Mouse (Mus musculus): Measurements from ENCODE around the gene Exosc8. TPM values are rescaled to one million over a fixed set of nuclear protein-coding genes. Genes with fewer than 3 reads are reported as not detected.
"Not testable (repeated sequence)": the region's sequence is repeated elsewhere in the genome, so short reads cannot be mapped to it uniquely, and the experiment has no call there.

The Exosc8 gene
- 91.2 and 93.1 TPM in 2 replicates for polyA plus RNA-seq (2015; fragmentation: Nextera tagmentation; extraction: Ambion mirVana)

- H3K27ac ChIP-seq (replicated peaks), result peak within 1 kb of the TSS; percentile 98
- peak; percentile 95 for ATAC-seq (replicated peaks)
- H3K4me3 ChIP-seq, result peak within 1 kb of the TSS; percentile 66
- peak within 1 kb of the TSS; percentile 95 for H3K9ac ChIP-seq (replicated peaks)
- H3K4me2 ChIP-seq (replicated peaks), result peak within 1 kb of the TSS; percentile 55
- no peaks in the 10 kb centered on the region for H3K27me3 ChIP-seq
- peaks cover 22% of the 10 kb centered on the region for H3K4me1 ChIP-seq
- H3K9me3 ChIP-seq, result no peaks in the 10 kb centered on the region
- H3K36me3 ChIP-seq, result peaks cover 32% of the 10 kb centered on the region
- under 1% methylated on average over 65 of the region's 65 CpGs for WGBS
These were observed at the start of gene Exosc8, which contains the start of gene Alg5 for GRCm38 (mm10) chr3:54735247-54736046. Gene Exosc8 (minus strand): TSS chr3:54735393. Gene Alg5 (plus strand): TSS chr3:54735539.

GRCm38 (mm10) chr3:54775989-54776631 is 40.9 kb upstream of the Exosc8 start:
- H3K4me1 ChIP-seq, result no peaks in the 10 kb centered on the region
- WGBS, result 60% methylated on average over 7 of the region's 7 CpGs
- H3K4me2 ChIP-seq (replicated peaks), result no peak overlapping the region

GRCm38 (mm10) chr3:54773613-54774012 is 38.4 kb upstream of the Exosc8 start:
- H3K36me3 ChIP-seq, result no peaks in the 10 kb centered on the region
- no peak overlapping the region for H3K9ac ChIP-seq (replicated peaks)
- no peak for ATAC-seq (replicated peaks)
- H3K4me2 ChIP-seq (replicated peaks), result no peak overlapping the region
- H3K4me3 ChIP-seq, result no peak overlapping the region
- no peak overlapping the region for H3K27ac ChIP-seq (replicated peaks)
- 89% methylated on average over 6 of the region's 6 CpGs for WGBS
- no peaks in the 10 kb centered on the region for H3K4me1 ChIP-seq
- no peaks in the 10 kb centered on the region for H3K27me3 ChIP-seq
- no peaks in the 10 kb centered on the region for H3K9me3 ChIP-seq

More at GRCm38 (mm10) chr3:54775989-54776631, 40.9 kb upstream of the Exosc8 start:
- no peaks in the 10 kb centered on the region for H3K9me3 ChIP-seq
- no peaks in the 10 kb centered on the region for H3K36me3 ChIP-seq
- H3K4me3 ChIP-seq, result no peak overlapping the region
- no peak overlapping the region for H3K9ac ChIP-seq (replicated peaks)
- H3K27me3 ChIP-seq, result no peaks in the 10 kb centered on the region
- no peak for ATAC-seq (replicated peaks)
- H3K27ac ChIP-seq (replicated peaks), result no peak overlapping the region

- no peaks in the 10 kb centered on the region for H3K9me3 ChIP-seq
- no peak for ATAC-seq (replicated peaks)
- H3K9ac ChIP-seq (replicated peaks), result no peak overlapping the region
- H3K4me2 ChIP-seq (replicated peaks), result no peak overlapping the region
- H3K4me3 ChIP-seq, result no peak overlapping the region
- H3K27me3 ChIP-seq, result no peaks in the 10 kb centered on the region
- H3K36me3 ChIP-seq, result no peaks in the 10 kb centered on the region
- no peaks in the 10 kb centered on the region for H3K4me1 ChIP-seq
- 53% methylated on average over 17 of the region's 17 CpGs for WGBS
- no peak overlapping the region for H3K27ac ChIP-seq (replicated peaks)
These were observed 34.4 kb upstream of the Exosc8 start for GRCm38 (mm10) chr3:54769349-54770275.

DNA sequence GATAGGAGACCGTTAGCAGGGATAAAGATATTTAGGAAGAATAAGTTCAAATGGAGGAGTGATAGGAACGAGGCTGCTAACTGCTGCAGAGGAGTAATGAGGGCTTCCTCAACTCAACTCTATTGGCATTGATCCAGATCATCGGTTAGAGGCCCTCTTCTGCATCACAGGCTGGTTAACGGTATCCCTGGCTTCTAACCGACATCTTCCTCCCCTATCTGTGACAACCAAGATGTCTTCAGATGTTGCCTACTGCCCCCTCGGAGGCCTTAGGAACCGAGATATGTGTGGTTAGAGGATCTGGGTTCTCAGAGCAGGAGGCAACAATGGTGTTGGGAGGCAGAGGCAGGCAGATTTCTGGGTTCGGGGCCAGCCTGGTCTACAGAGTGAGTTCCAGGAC is 33.4 kb upstream of the Exosc8 start:
- WGBS, result 92% methylated on average over 8 of the region's 8 CpGs
- Histone ChIP-seq H3K9ac (replicated peaks) (no peak overlapping the region), H3K36me3 (no peaks in the 10 kb centered on the region), H3K27ac (replicated peaks) (no peak overlapping the region), H3K4me1 (no peaks in the 10 kb centered on the region), H3K9me3 (no peaks in the 10 kb centered on the region), H3K4me3 (no peak overlapping the region), H3K4me2 (replicated peaks) (no peak overlapping the region), H3K27me3 (no peaks in the 10 kb centered on the region)
- ATAC-seq (replicated peaks), result no peak

DNA sequence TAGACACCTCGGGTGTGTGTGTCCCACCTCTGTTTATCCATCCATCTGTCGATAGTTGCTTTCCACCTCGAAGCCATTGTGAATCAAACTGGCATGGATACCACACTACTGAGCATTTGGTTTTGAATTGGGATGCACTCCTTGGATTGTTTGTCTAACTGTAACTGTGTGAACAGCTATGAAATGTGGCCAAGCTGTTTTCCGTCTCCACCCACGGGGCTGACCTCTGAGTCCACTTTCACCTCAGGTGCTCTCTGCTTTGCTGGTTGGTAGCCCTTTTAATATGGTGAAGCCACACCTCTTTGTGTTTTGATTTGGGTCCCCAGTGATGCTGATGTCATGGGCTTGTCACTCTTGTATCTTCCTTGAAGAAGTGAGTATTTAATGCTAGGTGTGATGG is 31.6 kb upstream of the Exosc8 start:
- Histone ChIP-seq H3K4me2 (replicated peaks) (no peak overlapping the region), H3K4me3 (no peak overlapping the region), H3K27ac (replicated peaks) (no peak overlapping the region), H3K9me3 (no peaks in the 10 kb centered on the region), H3K9ac (replicated peaks) (no peak overlapping the region), H3K27me3 (no peaks in the 10 kb centered on the region), H3K36me3 (no peaks in the 10 kb centered on the region), H3K4me1 (no peaks in the 10 kb centered on the region)
- ATAC-seq (replicated peaks), result no peak
- WGBS, result 92% methylated on average over 5 of the region's 5 CpGs

DNA sequence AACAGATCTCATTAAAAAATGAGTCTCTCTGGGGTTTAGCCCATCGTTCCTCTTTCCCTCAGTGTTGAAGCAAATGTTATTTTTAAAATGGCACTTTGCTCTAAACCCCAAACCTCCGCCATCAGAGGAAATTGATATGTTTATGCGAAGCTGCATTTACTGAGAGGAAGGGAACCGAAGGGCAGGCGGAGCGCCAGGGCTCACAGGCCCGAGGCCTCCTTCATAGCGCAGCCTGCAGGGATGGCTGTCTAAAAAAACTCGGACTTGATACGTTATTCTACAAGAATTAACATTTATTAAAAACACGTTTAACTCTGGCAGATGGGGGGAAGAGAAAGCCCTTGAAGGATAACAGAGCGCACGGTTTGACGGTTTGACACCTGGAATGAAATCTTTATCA is 30.8 kb upstream of the Exosc8 start:
- 76% methylated on average over 14 of the region's 14 CpGs for WGBS
- H3K36me3 ChIP-seq, result no peaks in the 10 kb centered on the region
- H3K9me3 ChIP-seq, result no peaks in the 10 kb centered on the region
- no peaks in the 10 kb centered on the region for H3K4me1 ChIP-seq
- H3K4me3 ChIP-seq, result no peak overlapping the region
- H3K9ac ChIP-seq (replicated peaks), result no peak overlapping the region
- H3K27me3 ChIP-seq, result no peaks in the 10 kb centered on the region
- H3K27ac ChIP-seq (replicated peaks), result no peak overlapping the region
- no peak overlapping the region for H3K4me2 ChIP-seq (replicated peaks)
- ATAC-seq (replicated peaks), result no peak

- ATAC-seq (replicated peaks); H3K4me3 ChIP-seq; H3K4me2 ChIP-seq (replicated peaks); H3K27me3 ChIP-seq; H3K9me3 ChIP-seq; H3K4me1 ChIP-seq; H3K27ac ChIP-seq (replicated peaks); H3K9ac ChIP-seq (replicated peaks); H3K36me3 ChIP-seq: not testable (repeated sequence)
- 91% methylated on average over 6 of the region's 6 CpGs for WGBS
These were observed 30.3 kb upstream of the Exosc8 start for GRCm38 (mm10) chr3:54765521-54765920.

DNA sequence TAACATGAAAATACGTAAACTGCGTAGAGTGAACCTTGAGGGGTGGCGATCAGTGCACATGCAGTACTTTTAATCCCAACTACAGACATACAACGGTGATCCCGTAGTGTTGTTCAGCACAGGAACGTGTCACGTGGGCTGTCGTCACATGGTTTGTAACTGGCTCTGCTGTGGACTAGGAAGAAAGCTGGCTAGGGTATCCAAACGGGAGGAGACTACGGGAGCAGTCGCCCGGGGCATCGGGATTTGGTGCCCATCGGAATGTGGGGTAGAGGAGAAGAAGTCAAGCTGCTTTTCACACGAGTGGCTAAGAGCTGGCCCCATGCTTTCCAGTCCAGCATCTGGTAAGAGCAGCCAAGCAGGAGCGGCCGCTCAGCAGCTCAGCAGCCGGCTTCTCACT is 29.2 kb upstream of the Exosc8 start:
- H3K9ac ChIP-seq (replicated peaks), result no peak overlapping the region
- no peaks in the 10 kb centered on the region for H3K4me1 ChIP-seq
- H3K4me3 ChIP-seq, result no peak overlapping the region
- WGBS, result 81% methylated on average over 18 of the region's 18 CpGs
- ATAC-seq (replicated peaks), result no peak
- no peak overlapping the region for H3K27ac ChIP-seq (replicated peaks)
- no peaks in the 10 kb centered on the region for H3K36me3 ChIP-seq
- H3K9me3 ChIP-seq, result no peaks in the 10 kb centered on the region
- H3K4me2 ChIP-seq (replicated peaks), result peak overlapping the region; percentile 6; the same call in 1 of the 2 replicates
- no peaks in the 10 kb centered on the region for H3K27me3 ChIP-seq

DNA sequence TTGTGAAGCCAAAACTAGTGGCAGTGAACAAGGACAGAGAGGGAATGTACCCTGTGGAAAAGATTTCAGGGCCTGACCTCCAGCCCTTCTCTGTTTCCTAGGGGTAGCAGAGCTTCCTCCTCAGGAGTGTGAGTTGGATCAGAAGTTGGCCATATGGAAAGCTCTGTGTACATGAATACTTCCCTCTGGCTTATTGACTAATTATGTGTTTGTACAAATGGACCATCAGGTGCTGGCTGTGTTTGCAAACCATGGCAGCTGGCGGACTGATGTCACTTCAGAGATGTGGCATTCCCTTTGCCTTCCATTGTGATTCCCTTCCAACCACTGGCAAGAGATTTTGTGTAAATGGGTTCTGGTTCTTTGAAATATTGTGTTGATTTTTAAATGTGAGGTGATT is 26.1 kb upstream of the Exosc8 start:
- Histone ChIP-seq H3K4me2 (replicated peaks) (no peak overlapping the region), H3K9ac (replicated peaks) (no peak overlapping the region), H3K4me3 (no peak overlapping the region), H3K9me3 (no peaks in the 10 kb centered on the region), H3K4me1 (peaks cover 3% of the 10 kb centered on the region), H3K36me3 (no peaks in the 10 kb centered on the region), H3K27ac (replicated peaks) (no peak overlapping the region), H3K27me3 (no peaks in the 10 kb centered on the region)
- no peak for ATAC-seq (replicated peaks)
- 79% methylated on average over 1 of the region's 1 CpGs for WGBS

GRCm38 (mm10) chr3:54760321-54761115 is 25.3 kb upstream of the Exosc8 start:
- Histone ChIP-seq H3K4me2 (replicated peaks) (no peak overlapping the region), H3K9ac (replicated peaks) (no peak overlapping the region), H3K4me1 (peaks cover 10% of the 10 kb centered on the region), H3K4me3 (no peak overlapping the region), H3K9me3 (no peaks in the 10 kb centered on the region), H3K27me3 (0 out of 2 replicates have a peak, but pooled peaks cover 5% of the 10 kb centered on the region), H3K36me3 (no peaks in the 10 kb centered on the region), H3K27ac (replicated peaks) (no peak overlapping the region)
- ATAC-seq (replicated peaks), result no peak
- 74% methylated on average over 15 of the region's 15 CpGs for WGBS
